Mouse (Mus musculus) lung, postnatal 0 days (tissue): ENCODE data around the gene Lamb1. TPM values are rescaled to one million over a fixed set of nuclear protein-coding genes. Genes with fewer than 3 reads are reported as not detected.

Experiments used
- ATAC-seq: fragments of 200-750 bp; cut with Nextera tagmentation; 2 replicates; pipeline ENCODE4 v1.8.0; 2017; ENCODE audit warnings: moderate library complexity
- DNase-seq: peaks from one replicate; pipeline ENCODE4 v3.0.0-alpha.2; 2016; ENCODE audit warnings: low spot score
- H3K27ac ChIP-seq: fragments of 300-500 bp; sonication (generic); 2 replicates; pipeline ENCODE4 v1.5.1; 2014; ENCODE audit warnings: antibody characterized with exemption, mild to moderate bottlenecking, low read length, mixed read lengths
- H3K27me3 ChIP-seq: fragments of 300-500 bp; sonication (generic); replicated peaks from 2 replicates; pipeline ENCODE4 v1.6.1; 2014; ENCODE audit warnings: low read length, mixed read lengths; ENCODE audit not compliant: insufficient read depth
- H3K36me3 ChIP-seq: fragments of 300-500 bp; sonication (generic); 2 replicates; pipeline ENCODE4 v1.6.1; 2014; ENCODE audit warnings: low read length, mixed read lengths; ENCODE audit not compliant: insufficient read depth
- H3K4me1 ChIP-seq: fragments of 300-500 bp; sonication (generic); 2 replicates; pipeline ENCODE4 v1.6.1; 2014; ENCODE audit warnings: antibody characterized with exemption, low read depth, low read length, mixed read lengths; ENCODE audit not compliant: insufficient read depth
- H3K4me2 ChIP-seq: fragments of 300-500 bp; sonication (generic); replicated peaks from 2 replicates; pipeline ENCODE4 v1.6.1; 2014; ENCODE audit warnings: low read depth, mild to moderate bottlenecking, low read length, moderate library complexity, mixed read lengths
- H3K4me3 ChIP-seq: fragments of 300-500 bp; sonication (generic); 2 replicates; pipeline ENCODE4 v1.5.1; 2014; ENCODE audit warnings: low read depth, low read length
- H3K9ac ChIP-seq: fragments of 300-500 bp; sonication (generic); replicated peaks from 2 replicates; pipeline ENCODE4 v1.6.1; 2014; ENCODE audit warnings: low read depth, mild to moderate bottlenecking
- H3K9me3 ChIP-seq: fragments of 300-500 bp; sonication (generic); 2 replicates; pipeline ENCODE4 v1.6.1; 2016; ENCODE audit warnings: low read length, mixed read lengths
- CTCF ChIP-seq: IDR thresholded peaks from 2 replicates; pipeline ENCODE4 v1.5.1; 2016; ENCODE audit warnings: antibody characterized with exemption, mild to moderate bottlenecking
- EP300 ChIP-seq: IDR thresholded peaks from 2 replicates; pipeline ENCODE4 v1.6.1; 2016; ENCODE audit warnings: antibody characterized with exemption, mild to moderate bottlenecking, control low read depth
- WGBS: fragments of 180-500 bp; shearing (Covaris S2); extraction: QIAGEN DNeasy Blood & Tissue Kit; methylation state at CpG from one replicate; pipeline ENCODE4 v1.1.7; 2014; 5-methylcytosine and 5-hydroxymethylcytosine counted together
- polyA plus RNA-seq: library from polyadenylated mRNA; unstranded; fragments of >200 nt; fragmentation: Nextera tagmentation; extraction: Ambion mirVana; gene quantifications from 2 replicates; pipeline ENCODE4 v1.2.1, GENCODE M21; 2015

Lamb1 gene
- polyA plus RNA-seq, 1 experiment from 2014 or later, result 56.0 TPM

- no peaks in the 10 kb centered on the region for H3K36me3 ChIP-seq
- no peak overlapping the region for H3K9ac ChIP-seq
- no peaks in the 10 kb centered on the region for H3K9me3 ChIP-seq
- TF ChIP-seq CTCF, result no peak
- TF ChIP-seq EP300, result no peak
- DNase-seq (no peak), ATAC-seq (no peak)
- WGBS, result 56% methylated on average over 3 of the region's 3 CpGs
- no peaks in the 10 kb centered on the region for H3K27me3 ChIP-seq
- H3K4me2 ChIP-seq, result no peak overlapping the region
- no peak overlapping the region for H3K27ac ChIP-seq
- 0 out of 2 replicates have a peak, but pooled peaks cover 2% of the 10 kb centered on the region for H3K4me1 ChIP-seq
- no peak overlapping the region for H3K4me3 ChIP-seq
Measured at GRCm38 (mm10) chr12:31239031-31239583, 25.9 kb upstream of the Lamb1 start.

GRCm38 (mm10) chr12:31239798-31240197 is 25.2 kb upstream of the Lamb1 start:
- ATAC-seq, result no peak

GRCm38 (mm10) chr12:31240470-31240869 is 24.6 kb upstream of the Lamb1 start, which contains the start of gene Gm6993:
TSS of gene Gm6993 (plus strand) at chr12:31240770.
- TF ChIP-seq EP300, result no peak
- no peak for TF ChIP-seq CTCF
- H3K9me3 ChIP-seq, result no peaks in the 10 kb centered on the region
- no peak within 1 kb of the TSS for H3K4me2 ChIP-seq
- WGBS, result 93% methylated on average over 5 of the region's 5 CpGs
- DNase-seq (no peak), ATAC-seq (no peak)
- H3K4me1 ChIP-seq, result 0 out of 2 replicates have a peak, but pooled peaks cover 2% of the 10 kb centered on the region
- H3K4me3 ChIP-seq, result no peak within 1 kb of the TSS
- H3K27ac ChIP-seq, result no peak within 1 kb of the TSS
- H3K9ac ChIP-seq, result no peak within 1 kb of the TSS
- H3K27me3 ChIP-seq, result no peaks in the 10 kb centered on the region
- no peaks in the 10 kb centered on the region for H3K36me3 ChIP-seq

More at GRCm38 (mm10) chr12:31239798-31240197, 25.2 kb upstream of the Lamb1 start:
- H3K9ac ChIP-seq, result no peak overlapping the region
- H3K4me3 ChIP-seq, result no peak overlapping the region
- H3K36me3 ChIP-seq, result no peaks in the 10 kb centered on the region
- no peak overlapping the region for H3K4me2 ChIP-seq
- H3K4me1 ChIP-seq, result 0 out of 2 replicates have a peak, but pooled peaks cover 2% of the 10 kb centered on the region
- no peaks in the 10 kb centered on the region for H3K9me3 ChIP-seq
- DNase-seq, result no peak
- H3K27ac ChIP-seq, result no peak overlapping the region
- 64% methylated on average over 4 of the region's 4 CpGs for WGBS
- no peak for TF ChIP-seq CTCF
- no peak for TF ChIP-seq EP300
- H3K27me3 ChIP-seq, result no peaks in the 10 kb centered on the region

- Histone ChIP-seq H3K9me3 (no peaks in the 10 kb centered on the region), H3K4me3 (no peak overlapping the region), H3K36me3 (no peaks in the 10 kb centered on the region), H3K27me3 (no peaks in the 10 kb centered on the region), H3K9ac (no peak overlapping the region), H3K27ac (no peak overlapping the region), H3K4me1 (no peaks in the 10 kb centered on the region), H3K4me2 (no peak overlapping the region)
- 61% methylated on average over 6 of the region's 6 CpGs for WGBS
- TF ChIP-seq CTCF (no peak), EP300 (no peak)
- DNase-seq (no peak), ATAC-seq (no peak)
Measured at GRCm38 (mm10) chr12:31241595-31242342, 23.3 kb upstream of the Lamb1 start.

- no peaks in the 10 kb centered on the region for H3K4me1 ChIP-seq
- no peak overlapping the region for H3K4me3 ChIP-seq
- no peaks in the 10 kb centered on the region for H3K36me3 ChIP-seq
- H3K9me3 ChIP-seq, result no peaks in the 10 kb centered on the region
- TF ChIP-seq EP300, result no peak
- no peak for TF ChIP-seq CTCF
- DNase-seq, result no peak
- no peak for ATAC-seq
- no peak overlapping the region for H3K27ac ChIP-seq
- no peak overlapping the region for H3K9ac ChIP-seq
- H3K4me2 ChIP-seq, result no peak overlapping the region
- H3K27me3 ChIP-seq, result no peaks in the 10 kb centered on the region
- WGBS, result 51% methylated on average over 2 of the region's 2 CpGs
Measured at GRCm38 (mm10) chr12:31244001-31244400, 21.0 kb upstream of the Lamb1 start.

- DNase-seq (no peak), ATAC-seq (no peak)
- H3K4me2 ChIP-seq, result no peak overlapping the region
- H3K9ac ChIP-seq, result no peak overlapping the region
- H3K27ac ChIP-seq, result no peak overlapping the region
- H3K4me3 ChIP-seq, result no peak overlapping the region
- no peaks in the 10 kb centered on the region for H3K4me1 ChIP-seq
- TF ChIP-seq CTCF (no peak), EP300 (no peak)
- H3K27me3 ChIP-seq, result no peaks in the 10 kb centered on the region
- H3K36me3 ChIP-seq, result no peaks in the 10 kb centered on the region
- H3K9me3 ChIP-seq, result no peaks in the 10 kb centered on the region
- WGBS, result 83% methylated on average over 3 of the region's 3 CpGs
Measured at GRCm38 (mm10) chr12:31244691-31245090, 20.3 kb upstream of the Lamb1 start.
